In genomic region chr2:3418883-3419431, GRCm38 (mm10) we compare ENCODE assay signal across 8 mouse cellular contexts. TPM values are rescaled to one million over a fixed set of nuclear protein-coding genes. Genes with fewer than 3 reads are reported as not detected.
DNase-seq lines count a peak whose midpoint lies in the region; TF ChIP-seq lines count a peak whose summit lies in the region.

No protein-coding gene starts in this region.

- H3K36me3 ChIP-seq in megakaryocyte, embryonic 14.5 days (replicated peaks; ENCODE audit: low read length) = no peaks in the 10 kb centered on the region

- no peak for TF ChIP-seq CTCF in gastrocnemius, adult 2 months (IDR thresholded peaks at IDR 0.05)

- peaks cover 33% of the 10 kb centered on the region for H3K4me1 ChIP-seq in megakaryocyte, embryonic 14.5 days

- H3K27me3 ChIP-seq in megakaryocyte, embryonic 14.5 days (replicated peaks) = peaks cover 14% of the 10 kb centered on the region

- H3K4me3 ChIP-seq in gastrocnemius, adult 2 months = peak overlapping the region; percentile 72
- peak overlapping the region; percentile 96 for H3K4me3 ChIP-seq in megakaryocyte, embryonic 14.5 days (replicated peaks)

- peak; percentile 75 for DNase-seq in WW6 (ENCODE audit: low read depth, low spot score)
- DNase-seq in cerebellum, postnatal 4 days (ENCODE audit: low spot score in 2 of 2) = peak; percentile 86 to 94
- DNase-seq in gastrocnemius, adult 2 months = peak; percentile 97
- DNase-seq in hindlimb bud, embryonic 11.5 days (ENCODE audit: extremely low spot score, low read depth, low spot score) = peak; percentile 60
- peak; percentile 85 to 93 for DNase-seq in left cerebral cortex, adult 8-10 months (ENCODE audit: low spot score in 2 of 2)
- peak; percentile 97 for DNase-seq in right cerebral cortex, postnatal 10 days (ENCODE audit: low spot score in 2 of 2)
- DNase-seq in urinary bladder, postnatal 25 days (ENCODE audit: low spot score) = peak; percentile 96

- intact Hi-C loops in gastrocnemius, adult 2 months (cut with DNase I) = loop anchor here (2.0 to 5.0 kb wide), 3 partner anchors 86 to 302 kb away; partner anchors contain the start of gene Rpp38

- H3K27ac ChIP-seq in gastrocnemius, adult 2 months = peak overlapping the region; percentile 74

- H3K9me3 ChIP-seq in megakaryocyte, embryonic 14.5 days = no peaks in the 10 kb centered on the region

RNA-seq across cellular contexts. Expression of gene Meig1, which starts 3.5 kb away (rescaled TPM):
- total RNA-seq in gastrocnemius, adult 2 months (2021) = not detected
- total RNA-seq in left cerebral cortex, adult 8-10 months (2022) = 1 to 10 TPM; 1.1 to 4.1 (median 1.9) TPM
- polyA plus RNA-seq in megakaryocyte, embryonic 14.5 days (2012; ENCODE audit: insufficient read depth, low replicate concordance) = 0.57 TPM in 1 of 2 replicates, not detected in the other

RNA-seq across cellular contexts. Expression of gene Dclre1c, which starts 5.0 kb away (rescaled TPM):
- total RNA-seq in gastrocnemius, adult 2 months (2021) = 1 to 10 TPM; 2.3 to 3.5 TPM
- 10 to 100 TPM; 10.3 to 13.9 (median 10.9) TPM for total RNA-seq in left cerebral cortex, adult 8-10 months (2022)
- 0.04 TPM in 1 of 2 replicates, not detected in the other for polyA plus RNA-seq in megakaryocyte, embryonic 14.5 days (2012; ENCODE audit: insufficient read depth, low replicate concordance)

RNA-seq across cellular contexts. Expression of gene Olah, which starts 21.9 kb away (rescaled TPM):
- total RNA-seq in gastrocnemius, adult 2 months (2021) = not detected
- not detected for total RNA-seq in left cerebral cortex, adult 8-10 months (2022)
- polyA plus RNA-seq in megakaryocyte, embryonic 14.5 days (2012; ENCODE audit: insufficient read depth, low replicate concordance) = not detected in 2 replicates

RNA-seq across cellular contexts. Expression of gene Suv39h2, which starts 55.9 kb away (rescaled TPM):
- total RNA-seq in gastrocnemius, adult 2 months (2021) = 1 to 10 TPM in 1 of 2 experiments, under 1 TPM in 1; 0.71 to 1.3 TPM
- 1 to 10 TPM; 2.8 to 4.1 (median 3.6) TPM for total RNA-seq in left cerebral cortex, adult 8-10 months (2022)
- polyA plus RNA-seq in megakaryocyte, embryonic 14.5 days (2012; ENCODE audit: insufficient read depth, low replicate concordance) = 2.5 TPM in 1 of 2 replicates, not detected in the other

Comparison
In these comparisons a context has a peak if more than half of its experiments do, and no peak if none do; other contexts are left out.
1. Peak in every context shown above with its lines: DNase-seq, H3K4me3 ChIP-seq and H3K27ac ChIP-seq.